Mouse (Mus musculus) layer of hippocampus, adult 2 months (tissue): ENCODE results near the gene Armc5. TPM values are rescaled to one million over a fixed set of nuclear protein-coding genes. Genes with fewer than 3 reads are reported as not detected.
A peak's percentile ranks its signal among the peaks of the same experiment; 100 is the strongest.

Source experiments
- DNase-seq, 2 experiments: peaks; one replicate each; pipeline ENCODE4 v3.0.0; 2022; ENCODE audit warnings: low spot score in 2 of 2
- H3K27ac ChIP-seq: fragments of 200-600 bp; 2 replicates; pipeline ENCODE4 v1.8.1; 2022
- H3K4me3 ChIP-seq: fragments of 200-600 bp; 2 replicates; pipeline ENCODE4 v1.8.1; 2022; ENCODE audit warnings: mild to moderate bottlenecking
- CTCF ChIP-seq: fragments of 200-600 bp; conservative IDR thresholded peaks from 2 replicates; pipeline ENCODE4 v1.8.1; 2022; ENCODE audit warnings: antibody characterized with exemption, mild to moderate bottlenecking, moderate library complexity
- long read RNA-seq, 2 experiments: library from polyadenylated mRNA; stranded (forward); transcript quantifications; one replicate each; pipeline ENCODE4 v2.0.0; 2021; ENCODE audit warnings: borderline mapping rate in 2 of 2
- total RNA-seq, 2 experiments: library from RNA; stranded (reverse); gene quantifications; 2 replicates each; pipeline ENCODE4 v1.2.3; 2021

The Armc5 gene
- 10 to 100 TPM; 10.9 to 12.6 TPM for total RNA-seq
- long read RNA-seq, experiment 1, transcript Armc5-201 (6 exons, 3,834 nt): major isoform, 11 of 19 reads
- long read RNA-seq, experiment 1, partial matches to known transcripts: 3 of 19 reads
- long read RNA-seq, experiment 1, other reads (novel, unspliced or antisense): 5 of 19 reads
- long read RNA-seq, experiment 2, transcript Armc5-201 (6 exons, 3,834 nt): major isoform, 18 of 28 reads
- long read RNA-seq, experiment 2, partial matches to known transcripts: 4 of 28 reads
- long read RNA-seq, experiment 2, other reads (novel, unspliced or antisense): 6 of 28 reads

- peak within 1 kb of the TSS; percentile 88 for H3K4me3 ChIP-seq
- DNase-seq: peak; percentile 61 to 87
- H3K27ac ChIP-seq: peak within 1 kb of the TSS; percentile 96
- peak; percentile 96 for TF ChIP-seq CTCF
Measured at GRCm38 (mm10) chr7:128236856-128237592, at the start of gene Armc5. Armc5 (plus strand) TSS chr7:128237342.

- TF ChIP-seq CTCF: no peak
- DNase-seq: no peak
Measured at GRCm38 (mm10) chr7:128201607-128202006, 35.5 kb upstream of the Armc5 start.

GRCm38 (mm10) chr7:128203071-128203470 is 34.1 kb upstream of the Armc5 start:
- TF ChIP-seq CTCF: no peak
- H3K27ac ChIP-seq: no peak overlapping the region
- H3K4me3 ChIP-seq: no peak overlapping the region
- no peak for DNase-seq

More at GRCm38 (mm10) chr7:128201607-128202006, 35.5 kb upstream of the Armc5 start:
- no peak overlapping the region for H3K27ac ChIP-seq
- no peak overlapping the region for H3K4me3 ChIP-seq

GRCm38 (mm10) chr7:128204179-128204578 is 33.0 kb upstream of the Armc5 start:
- DNase-seq: no peak
- Histone ChIP-seq H3K27ac (no peak overlapping the region), H3K4me3 (no peak overlapping the region)
- no peak for TF ChIP-seq CTCF

- H3K27ac ChIP-seq: no peak overlapping the region
- DNase-seq: no peak
- no peak for TF ChIP-seq CTCF
Measured at GRCm38 (mm10) chr7:128205695-128206094, 31.4 kb upstream of the Armc5 start.

GRCm38 (mm10) chr7:128206152-128206551 is 31.0 kb upstream of the Armc5 start, which contains the start of gene Cox6a2:
Cox6a2 (minus strand) TSS chr7:128206387.
- H3K27ac ChIP-seq: no peak within 1 kb of the TSS
- H3K4me3 ChIP-seq: no peak within 1 kb of the TSS
- DNase-seq: no peak
- TF ChIP-seq CTCF: no peak

More at GRCm38 (mm10) chr7:128205695-128206094, 31.4 kb upstream of the Armc5 start:
- H3K4me3 ChIP-seq: no peak overlapping the region

GRCm38 (mm10) chr7:128208187-128208586 is 29.0 kb upstream of the Armc5 start:
- DNase-seq: peak; percentile 57 to 77
- TF ChIP-seq CTCF: peak; percentile 98; the same call in 1 of the 2 replicates
- no peak overlapping the region for H3K27ac ChIP-seq
- no peak overlapping the region for H3K4me3 ChIP-seq

- TF ChIP-seq CTCF: no peak
- Histone ChIP-seq H3K4me3 (no peak overlapping the region), H3K27ac (no peak overlapping the region)
- DNase-seq: no peak
Measured at GRCm38 (mm10) chr7:128209826-128210225, 27.3 kb upstream of the Armc5 start.

- no peak for TF ChIP-seq CTCF
- H3K27ac ChIP-seq: peak overlapping the region; percentile 64; the same call in 1 of the 2 replicates
- no peak for DNase-seq
- H3K4me3 ChIP-seq: no peak overlapping the region
Measured at GRCm38 (mm10) chr7:128219952-128220351, 17.2 kb upstream of the Armc5 start.

- TF ChIP-seq CTCF: no peak
- peak in 1 of 2 experiments; percentile 34 for DNase-seq
- Histone ChIP-seq H3K27ac (peak overlapping the region; percentile 64; the same call in 1 of the 2 replicates), H3K4me3 (no peak overlapping the region)
Measured at GRCm38 (mm10) chr7:128220936-128221335, 16.2 kb upstream of the Armc5 start.

GRCm38 (mm10) chr7:128231741-128232140 is 5.4 kb upstream of the Armc5 start:
- H3K4me3 ChIP-seq: no peak overlapping the region
- H3K27ac ChIP-seq: no peak overlapping the region
- DNase-seq: no peak
- TF ChIP-seq CTCF: no peak

GRCm38 (mm10) chr7:128234796-128235195 is 2.3 kb upstream of the Armc5 start:
- TF ChIP-seq CTCF: no peak
- DNase-seq: no peak
- H3K27ac ChIP-seq: no peak overlapping the region
- no peak overlapping the region for H3K4me3 ChIP-seq

GRCm38 (mm10) chr7:128235481-128235880 is 1.7 kb upstream of the Armc5 start:
- no peak overlapping the region for H3K27ac ChIP-seq
- no peak for DNase-seq
- TF ChIP-seq CTCF: no peak
- H3K4me3 ChIP-seq: no peak overlapping the region

GRCm38 (mm10) chr7:128236426-128236825 is 716 bp upstream of the Armc5 start:
- H3K27ac ChIP-seq: peak overlapping the region; percentile 96; the same call in 1 of the 2 replicates
- no peak for DNase-seq
- TF ChIP-seq CTCF: no peak
- H3K4me3 ChIP-seq: no peak overlapping the region
